Mouse (Mus musculus) bone marrow macrophage, adult 2 months (primary cell): ENCODE results near the gene Atp2b4. TPM values are rescaled to one million over a fixed set of nuclear protein-coding genes. Genes with fewer than 3 reads are reported as not detected.
"Not testable (repeated sequence)": the region's sequence is repeated elsewhere in the genome, so short reads cannot be mapped to it uniquely, and the experiment has no call there.

Experiments used
- H3K27ac ChIP-seq: 2 replicates; pipeline ENCODE4 v1.5.1; 2012; ENCODE audit warnings: low read depth, low read length; ENCODE audit not compliant: insufficient read depth
- H3K4me1 ChIP-seq: 2 replicates; pipeline ENCODE4 v1.6.1; 2012; ENCODE audit warnings: low read length; ENCODE audit not compliant: control insufficient read depth, insufficient read depth
- H3K4me3 ChIP-seq: 2 replicates; pipeline ENCODE4 v1.5.1; 2012; ENCODE audit warnings: mild to moderate bottlenecking, low read length, moderate library complexity; ENCODE audit not compliant: insufficient read depth
- CTCF ChIP-seq: IDR thresholded peaks from 2 replicates; pipeline ENCODE4 v1.5.1; 2012; ENCODE audit warnings: low read depth, mild to moderate bottlenecking, low read length, moderate library complexity
- POLR2A ChIP-seq: IDR thresholded peaks from 2 replicates; pipeline ENCODE4 v1.6.1; 2012; ENCODE audit warnings: mild to moderate bottlenecking, low read depth, low read length, borderline replicate concordance
- polyA plus RNA-seq: library from polyadenylated mRNA; stranded (reverse); fragments of >200 nt; gene quantifications from 2 replicates; pipeline ENCODE4 v1.2.4, GENCODE M21; 2012; ENCODE audit not compliant: missing spikeins, insufficient read depth, insufficient read length

Atp2b4 gene
- polyA plus RNA-seq, 1 experiment: 3.7 TPM

DNA sequence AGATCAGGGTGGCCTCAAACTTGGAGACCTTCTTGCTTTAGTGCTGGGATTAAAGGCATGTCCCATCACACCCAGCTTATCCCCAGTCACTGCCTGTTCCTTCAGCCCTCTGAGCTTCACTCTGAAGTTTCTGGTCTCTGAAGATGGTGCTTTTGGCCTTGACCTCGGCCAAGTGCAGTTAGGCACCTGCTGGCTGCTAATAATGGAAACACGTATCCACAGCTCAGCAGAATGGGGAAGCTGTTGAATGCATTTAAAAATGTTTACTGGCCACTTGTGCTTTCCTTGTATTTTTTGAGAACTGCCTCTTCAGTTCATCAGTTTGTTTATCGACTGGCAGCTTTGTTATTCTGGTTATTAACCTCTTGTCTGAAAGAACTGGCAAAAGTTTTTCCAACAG is 129.0 kb downstream of the Atp2b4 start:
- peaks cover 17% of the 10 kb centered on the region for H3K4me1 ChIP-seq
- TF ChIP-seq POLR2A (no peak), CTCF (no peak)

DNA sequence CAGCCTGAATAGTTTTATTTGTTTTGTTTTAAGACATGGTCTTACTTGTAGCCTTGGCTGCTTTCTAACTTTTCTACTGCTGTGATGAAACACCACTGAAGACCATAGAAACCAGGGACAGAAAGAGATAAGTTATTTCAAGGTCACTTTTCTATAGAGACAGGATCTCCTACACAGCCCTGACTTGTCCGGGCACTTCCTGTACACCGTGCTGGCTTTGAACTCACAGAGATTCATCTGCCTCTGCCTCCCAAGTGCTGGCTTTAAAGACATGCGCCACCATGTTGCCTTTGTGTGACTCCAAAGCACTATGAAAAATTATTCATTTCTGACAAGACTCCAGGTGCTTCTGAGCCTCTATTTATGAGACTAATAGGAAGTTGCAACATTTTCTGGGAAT is 129.6 kb downstream of the Atp2b4 start:
- no peak overlapping the region for H3K27ac ChIP-seq
- H3K4me3 ChIP-seq: no peak overlapping the region
- H3K4me1 ChIP-seq: peaks cover 17% of the 10 kb centered on the region
- TF ChIP-seq POLR2A (no peak), CTCF (no peak)

More for the DNA sequence above, 129.0 kb downstream of the Atp2b4 start:
- Histone ChIP-seq H3K4me3 (no peak overlapping the region), H3K27ac (peak overlapping the region; percentile 28; the same call in 1 of the 2 replicates)

DNA sequence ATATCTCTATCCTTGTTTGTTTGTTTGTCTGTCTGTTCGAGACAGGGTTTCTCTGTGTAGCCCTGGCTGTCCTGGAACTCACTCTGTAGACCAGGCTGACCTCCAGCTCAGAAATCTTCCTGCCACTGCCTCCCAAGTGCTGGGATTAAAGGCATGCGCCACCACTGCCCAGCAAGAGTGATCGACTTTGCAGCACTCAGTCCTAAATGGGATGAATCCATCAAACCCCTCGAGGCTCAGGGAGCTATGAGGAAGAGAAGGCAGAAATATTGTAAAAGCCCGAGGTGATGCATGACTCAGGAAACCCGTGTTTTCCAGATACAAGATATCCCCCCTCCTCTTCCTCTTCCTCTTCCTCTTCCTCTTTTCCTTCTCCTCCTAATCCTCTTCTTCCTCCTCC is 130.1 kb downstream of the Atp2b4 start:
- Histone ChIP-seq H3K27ac (no peak overlapping the region), H3K4me1 (peaks cover 17% of the 10 kb centered on the region), H3K4me3 (no peak overlapping the region)
- TF ChIP-seq CTCF (no peak), POLR2A (no peak)

DNA sequence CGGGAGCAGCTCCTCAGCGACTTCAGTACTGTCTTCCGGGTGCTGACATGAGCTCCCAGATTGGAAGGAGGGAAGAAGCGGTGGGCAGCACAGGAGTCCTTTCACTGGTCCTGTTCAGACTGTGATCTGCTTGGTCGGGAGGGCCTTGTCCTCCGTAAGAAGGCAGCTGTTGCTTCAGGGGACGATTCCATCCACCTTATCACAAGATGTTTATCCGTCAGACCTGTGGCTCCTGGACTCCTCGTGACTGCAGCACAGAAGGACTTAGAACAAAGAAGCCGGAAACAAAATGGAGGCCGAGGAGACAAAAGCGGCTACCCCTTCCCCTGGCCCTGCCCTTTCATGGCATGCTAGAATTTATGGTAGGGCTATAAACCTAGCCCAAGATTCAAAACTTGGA is 130.7 kb downstream of the Atp2b4 start:
- no peak overlapping the region for H3K4me3 ChIP-seq
- TF ChIP-seq CTCF: no peak
- TF ChIP-seq POLR2A: no peak
- H3K4me1 ChIP-seq: peaks cover 17% of the 10 kb centered on the region
- no peak overlapping the region for H3K27ac ChIP-seq

DNA sequence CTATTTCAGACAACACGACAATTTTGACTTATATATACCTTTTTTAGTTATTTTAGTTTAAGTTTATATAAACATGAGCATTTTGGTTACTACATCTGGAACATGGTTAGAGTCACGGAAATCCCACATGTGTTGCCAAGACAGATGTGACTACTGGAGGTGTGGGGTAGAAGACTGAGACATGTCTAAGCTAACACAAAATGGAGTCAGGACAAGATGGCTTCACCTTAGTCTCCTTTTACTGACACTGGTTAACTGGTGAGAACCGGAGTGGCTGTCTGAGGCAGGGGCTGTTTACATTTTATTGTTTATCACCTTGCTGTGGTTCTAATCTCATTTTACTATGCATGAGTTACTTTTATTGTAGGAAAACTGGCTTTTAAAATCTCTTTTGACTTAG is 132.2 kb downstream of the Atp2b4 start:
- Histone ChIP-seq H3K27ac (no peak overlapping the region), H3K4me3 (no peak overlapping the region), H3K4me1 (peaks cover 17% of the 10 kb centered on the region)
- TF ChIP-seq CTCF: no peak
- no peak for TF ChIP-seq POLR2A

DNA sequence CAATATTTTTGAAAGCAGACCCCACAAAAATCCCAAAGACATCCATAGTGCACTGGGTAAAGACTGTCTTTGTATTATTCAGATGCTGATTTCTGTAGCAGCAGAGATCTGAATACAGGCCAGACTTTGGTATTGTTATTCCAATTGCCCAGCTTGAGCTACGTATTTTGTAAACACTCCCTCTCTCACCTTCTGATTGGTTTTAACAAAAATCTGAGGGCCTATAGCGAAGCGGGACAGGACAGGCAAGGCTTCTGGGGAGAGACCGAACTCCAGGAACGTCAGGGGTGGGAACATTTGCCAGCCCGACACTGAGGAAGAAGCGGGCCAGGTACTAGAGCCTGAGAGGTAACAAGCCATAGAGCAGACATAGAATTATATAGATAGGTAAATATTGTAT is 133.1 kb downstream of the Atp2b4 start:
- Histone ChIP-seq H3K4me1 (peaks cover 17% of the 10 kb centered on the region), H3K27ac (no peak overlapping the region), H3K4me3 (no peak overlapping the region)
- TF ChIP-seq CTCF (no peak), POLR2A (no peak)

DNA sequence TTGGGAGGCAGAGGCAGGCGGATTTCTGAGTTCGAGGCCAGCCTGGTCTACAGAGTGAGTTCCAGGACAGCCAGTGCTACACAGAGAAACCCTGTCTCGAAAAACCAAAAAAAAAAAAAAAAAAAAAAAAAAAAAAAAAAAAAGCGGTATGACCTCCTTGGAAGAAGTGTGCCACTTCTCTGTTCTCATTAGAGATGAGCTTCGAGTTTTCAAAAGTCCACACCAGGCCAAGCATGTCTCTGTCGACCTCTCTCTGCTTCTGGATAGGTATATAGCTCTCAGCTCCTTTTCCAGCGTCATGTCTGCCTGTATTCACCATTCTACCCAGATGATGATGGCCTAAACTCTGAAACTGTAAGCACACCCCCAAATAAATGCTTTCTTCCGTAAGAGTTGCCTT is 135.1 kb downstream of the Atp2b4 start:
- H3K4me3 ChIP-seq, H3K27ac ChIP-seq, H3K4me1 ChIP-seq: not testable (repeated sequence)

DNA sequence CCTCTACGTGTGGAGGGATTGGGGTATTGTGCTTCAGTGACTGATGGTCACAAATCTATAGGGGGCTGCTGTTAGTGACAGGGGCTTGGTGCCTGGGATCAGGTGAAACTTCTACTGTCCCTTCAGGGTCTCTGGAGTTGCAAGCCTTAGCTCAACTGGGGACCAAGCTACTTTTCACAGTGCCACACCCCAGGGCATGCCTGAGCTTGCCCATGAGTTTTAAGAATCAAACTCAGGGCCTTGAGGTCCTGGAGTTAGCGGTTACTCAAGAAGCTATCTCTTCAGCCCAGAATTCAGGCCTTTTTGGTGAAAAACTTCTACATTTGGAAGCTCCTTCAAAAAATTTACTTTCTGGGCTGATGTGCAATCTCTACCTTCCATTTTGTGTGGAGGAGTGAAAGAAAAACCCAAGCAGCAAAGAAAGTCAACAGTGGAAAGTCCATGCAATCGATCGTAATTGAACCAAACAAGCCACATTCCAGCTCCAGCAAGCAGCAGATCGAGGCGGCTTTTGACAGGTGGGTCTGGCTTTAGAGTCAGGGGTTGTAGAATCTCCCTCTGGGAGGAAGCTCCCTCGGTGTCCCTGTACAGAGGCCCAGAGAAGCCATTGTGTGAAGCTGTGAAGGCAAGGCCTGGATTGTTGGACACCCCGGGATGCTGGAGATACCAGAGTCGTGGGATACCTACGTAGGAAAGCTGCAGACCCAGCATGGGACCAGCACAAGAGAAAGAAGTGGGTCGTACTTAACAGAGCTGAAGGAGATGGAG is 136.5 kb downstream of the Atp2b4 start:
- Histone ChIP-seq H3K4me3 (no peak overlapping the region), H3K27ac (no peak overlapping the region), H3K4me1 (peaks cover 6% of the 10 kb centered on the region)
- TF ChIP-seq POLR2A (no peak), CTCF (no peak)

DNA sequence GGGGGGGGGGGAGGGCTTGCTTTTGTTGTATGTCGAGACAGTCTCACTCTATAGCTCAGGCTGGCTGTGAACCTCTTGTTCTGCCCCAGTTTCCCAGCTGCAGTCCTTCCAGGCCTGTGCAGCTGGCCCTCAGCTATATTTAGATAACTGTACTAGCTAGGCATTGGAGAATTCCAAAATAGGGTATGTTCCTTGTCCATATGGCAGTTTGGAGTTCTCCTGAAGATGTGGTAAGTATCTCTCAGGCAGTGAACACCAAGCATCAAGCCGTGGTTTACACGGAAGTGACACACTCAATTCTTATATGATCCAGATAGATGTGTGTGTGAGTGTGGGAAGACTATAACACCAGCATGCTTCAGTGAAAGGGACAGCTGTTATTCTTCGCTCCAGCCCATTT is 137.4 kb downstream of the Atp2b4 start:
- Histone ChIP-seq H3K27ac (no peak overlapping the region), H3K4me1 (peaks cover 9% of the 10 kb centered on the region), H3K4me3 (no peak overlapping the region)
- TF ChIP-seq POLR2A: no peak
- no peak for TF ChIP-seq CTCF

DNA sequence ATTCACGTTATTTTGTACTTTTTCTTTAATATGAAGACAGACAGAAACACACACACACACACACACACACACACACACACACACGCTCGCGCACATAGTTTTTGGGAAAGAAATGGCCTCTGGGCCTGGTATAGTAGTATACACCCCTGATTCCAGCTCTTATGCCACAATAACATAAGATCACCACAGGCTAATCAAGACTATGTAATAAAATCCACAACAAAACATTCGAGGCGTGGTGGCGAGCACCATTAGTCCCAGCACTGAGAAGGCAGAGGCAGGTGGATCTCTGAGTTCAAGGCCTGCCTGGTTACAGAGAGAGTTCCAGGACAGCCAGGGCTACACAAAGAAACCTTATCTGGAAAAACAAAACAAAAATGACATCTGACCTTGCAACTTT is 137.9 kb downstream of the Atp2b4 start:
- no peak overlapping the region for H3K4me3 ChIP-seq
- TF ChIP-seq CTCF (no peak), POLR2A (no peak)
- no peak overlapping the region for H3K27ac ChIP-seq
- peaks cover 9% of the 10 kb centered on the region for H3K4me1 ChIP-seq

DNA sequence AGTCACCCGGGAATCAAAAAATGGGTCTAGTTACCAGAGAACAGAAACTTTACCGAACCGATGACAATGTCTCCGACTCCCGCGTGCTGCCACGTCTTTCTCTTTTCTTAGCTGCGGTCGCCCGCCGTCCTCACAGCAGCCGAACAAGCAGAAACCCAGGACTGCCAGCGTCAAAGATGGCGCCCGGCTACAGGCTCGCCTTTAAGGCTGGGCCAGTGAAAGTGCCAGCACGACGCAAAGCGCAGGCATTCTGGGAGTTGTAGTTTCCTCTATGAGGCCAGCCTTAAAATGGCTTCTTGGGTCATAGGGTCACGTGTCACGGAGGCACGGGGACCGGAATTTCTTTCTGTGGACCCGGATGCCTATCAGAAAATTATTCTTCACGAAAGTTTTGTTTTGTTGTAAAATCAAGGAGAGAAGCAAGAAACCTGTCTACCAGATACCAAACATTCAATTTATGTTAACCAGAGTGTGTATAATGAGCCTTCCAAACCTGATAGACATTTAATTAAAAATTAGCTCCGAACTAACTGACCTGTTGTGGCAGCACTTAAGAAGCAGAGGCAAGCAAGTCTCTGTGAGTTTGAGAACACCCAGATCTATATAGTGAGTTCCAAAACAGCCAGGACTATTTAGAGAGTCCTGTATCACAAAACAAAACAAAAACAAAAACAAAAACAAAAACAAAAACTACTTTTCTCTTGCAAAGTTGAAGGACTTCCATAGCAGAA is 139.5 kb downstream of the Atp2b4 start, which contains the start of gene Gm38394:
Gene Gm38394 (minus strand): TSS at position 116 of the 731 bp plus-strand sequence.
- peaks cover 18% of the 10 kb centered on the region for H3K4me1 ChIP-seq
- peak within 1 kb of the TSS; percentile 85 for H3K27ac ChIP-seq
- peak within 1 kb of the TSS; percentile 82 for H3K4me3 ChIP-seq
- no peak for TF ChIP-seq CTCF
- TF ChIP-seq POLR2A: no peak
